In the genomic region with DNA sequence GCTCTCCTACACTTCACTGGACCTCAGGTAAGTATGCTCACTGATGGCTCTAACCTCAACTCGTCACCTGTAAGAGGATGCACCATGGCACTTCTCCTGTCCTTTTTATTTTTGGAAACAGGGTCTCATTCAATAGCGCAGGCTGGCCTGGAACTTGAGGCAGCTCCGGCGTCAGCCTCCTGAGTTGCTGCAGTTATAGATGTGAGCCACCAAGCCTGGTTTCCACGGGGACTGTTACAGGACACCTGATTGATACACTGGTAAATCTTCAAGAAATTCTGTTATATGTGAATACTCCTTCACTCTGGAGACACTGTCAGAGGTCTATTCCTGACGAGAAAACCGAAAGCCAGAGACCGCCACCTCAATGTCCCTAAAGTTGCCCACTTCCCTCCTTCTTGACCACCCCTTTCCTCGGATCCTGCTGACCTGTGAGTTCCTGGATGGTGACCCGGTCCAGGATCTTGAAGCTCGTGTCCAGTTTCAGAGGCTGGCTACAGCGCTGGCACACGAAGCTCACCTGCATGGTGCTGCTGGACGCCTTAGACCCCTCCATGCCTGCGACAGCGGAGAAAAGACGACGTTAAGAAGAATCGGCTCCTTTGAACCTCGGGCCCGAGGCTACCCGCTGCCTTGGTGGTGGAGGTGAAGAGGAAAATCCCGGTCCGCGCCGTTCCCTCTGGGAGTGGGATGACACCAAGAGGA, we compare ENCODE assay signal across 7 mouse cellular contexts. TPM values are rescaled to one million over a fixed set of nuclear protein-coding genes. Genes with fewer than 3 reads are reported as not detected.
A peak's percentile ranks its signal among the peaks of the same experiment; 100 is the strongest.
DNase-seq lines count a peak whose midpoint lies in the region; ATAC-seq and TF ChIP-seq lines count a peak whose summit lies in the region.

No protein-coding gene starts in this region.

- 13% methylated on average over 26 of the region's 26 CpGs for WGBS in forebrain, embryonic 11.5 days
- 8% methylated on average over 26 of the region's 26 CpGs for WGBS in liver, embryonic 14.5 days (ENCODE audit: insufficient replicate concordance)

- H3K27me3 ChIP-seq in testis, adult 2 months (ENCODE audit: control insufficient read depth, insufficient read depth, low read length) = no peaks in the 10 kb centered on the region
- H3K27me3 ChIP-seq in forebrain, embryonic 11.5 days (ENCODE audit: control insufficient read depth, insufficient read depth, low read length) = no peaks in the 10 kb centered on the region
- H3K27me3 ChIP-seq in liver, embryonic 14.5 days (ENCODE audit: control insufficient read depth, insufficient read depth, low read length) = no peaks in the 10 kb centered on the region

- H3K4me3 ChIP-seq in testis, adult 2 months (ENCODE audit: control insufficient read depth, low read depth, low read length) = peak overlapping the region; percentile 93
- peak overlapping the region; percentile 90 for H3K4me3 ChIP-seq in forebrain, embryonic 11.5 days (ENCODE audit: low read depth, low read length)
- peak overlapping the region; percentile 72 to 90 for H3K4me3 ChIP-seq in liver, embryonic 14.5 days (ENCODE audit: insufficient read depth in 1 of 2, low read depth in 2 of 2, low read length in 2 of 2)

- ATAC-seq in forebrain, embryonic 11.5 days (replicated peaks; ENCODE audit: low FRiP score) = no peak
- peak; percentile 60 for ATAC-seq in liver, embryonic 14.5 days (ENCODE audit: insufficient read depth)

- H3K9ac ChIP-seq in forebrain, embryonic 11.5 days (ENCODE audit: low read length) = peak overlapping the region; percentile 82
- H3K9ac ChIP-seq in liver, embryonic 14.5 days (replicated peaks) = peak overlapping the region; percentile 94

- no peak for TF ChIP-seq EP300 in liver, embryonic 14.5 days (IDR thresholded peaks at IDR 0.05; ENCODE audit: low read depth)

- no peak for DNase-seq in testis, postnatal 14 days (ENCODE audit: low spot score)
- no peak for DNase-seq in forebrain, embryonic 11.5 days (ENCODE audit: low spot score)
- no peak for DNase-seq in liver, embryonic 14.5 days (ENCODE audit: low read depth in 3 of 3, low spot score in 3 of 3)
- no peak for DNase-seq in right cerebral cortex, adult 18-20 months
- no peak for DNase-seq in right cerebral cortex, postnatal 25 days
- DNase-seq in thymus, postnatal 0 days (ENCODE audit: low spot score) = no peak

- H3K4me1 ChIP-seq in testis, adult 2 months (ENCODE audit: control insufficient read depth, insufficient read depth, low read length) = peaks cover 8% of the 10 kb centered on the region
- H3K4me1 ChIP-seq in forebrain, embryonic 11.5 days (replicated peaks; ENCODE audit: control insufficient read depth, insufficient read depth, low read length) = peaks cover 8% of the 10 kb centered on the region
- peaks cover 12 to 16% of the 10 kb centered on the region in 2 experiments for H3K4me1 ChIP-seq in liver, embryonic 14.5 days (replicated peaks; ENCODE audit: control insufficient read depth in 2 of 2, insufficient read depth in 2 of 2, low read length in 1 of 2)

- H3K4me2 ChIP-seq in forebrain, embryonic 11.5 days (ENCODE audit: low read depth, low read length, severe bottlenecking) = peak overlapping the region; percentile 99
- H3K4me2 ChIP-seq in liver, embryonic 14.5 days (ENCODE audit: low read depth) = peak overlapping the region; percentile 73

- no peaks in the 10 kb centered on the region for H3K9me3 ChIP-seq in forebrain, embryonic 11.5 days (ENCODE audit: control insufficient read depth, low read length)
- no peaks in the 10 kb centered on the region for H3K9me3 ChIP-seq in liver, embryonic 14.5 days (ENCODE audit: control insufficient read depth, low read length)

- TF ChIP-seq CTCF in testis, adult 2 months (IDR thresholded peaks at IDR 0.05; ENCODE audit: control insufficient read depth, insufficient read depth, insufficient replicate concordance, low read depth, low read length) = no peak
- no peak for TF ChIP-seq CTCF in liver, embryonic 14.5 days (IDR thresholded peaks at IDR 0.05; ENCODE audit: low read depth)

- TF ChIP-seq POLR2A in testis, adult 2 months (IDR thresholded peaks at IDR 0.05; ENCODE audit: control insufficient read depth, low read depth, low read length) = no peak

- peak overlapping the region; percentile 67 for H3K27ac ChIP-seq in testis, adult 2 months (ENCODE audit: control insufficient read depth, insufficient read depth, low read depth, low read length)
- no peak overlapping the region for H3K27ac ChIP-seq in forebrain, embryonic 11.5 days (ENCODE audit: low read depth, low read length)
- H3K27ac ChIP-seq in liver, embryonic 14.5 days = peak overlapping the region; percentile 56

- H3K36me3 ChIP-seq in testis, adult 2 months (ENCODE audit: control insufficient read depth, insufficient read depth, low read length) = no peaks in the 10 kb centered on the region
- H3K36me3 ChIP-seq in forebrain, embryonic 11.5 days (ENCODE audit: control insufficient read depth, insufficient read depth, low read length) = no peaks in the 10 kb centered on the region
- H3K36me3 ChIP-seq in liver, embryonic 14.5 days (replicated peaks; ENCODE audit: control insufficient read depth, insufficient read depth, low read depth) = peaks cover 35% of the 10 kb centered on the region

RNA-seq across cellular contexts. Expression of gene Becn1, which starts 0.6 kb away (rescaled TPM):
- 111 and 116 TPM in 2 replicates for polyA plus RNA-seq in testis, adult 2 months (2012; rRNA removed)
- polyA plus RNA-seq in forebrain, embryonic 11.5 days (2014; fragmentation: Nextera tagmentation; extraction: Ambion mirVana) = 159 and 165 TPM in 2 replicates
- 22.7 and 60.5 TPM in 2 replicates for polyA plus RNA-seq in liver, embryonic 14.5 days (2012; rRNA removed)
- polyA plus RNA-seq in liver, embryonic 14.5 days (2014; fragmentation: Nextera tagmentation; extraction: Ambion mirVana) = 86.2 and 93.6 TPM in 2 replicates
- polyA plus RNA-seq in thymus, postnatal 0 days (2015; fragmentation: Nextera tagmentation; extraction: Ambion mirVana) = 182 and 191 TPM in 2 replicates

RNA-seq across cellular contexts. Expression of gene Psme3, which starts 14.6 kb away (rescaled TPM):
- 59.1 and 74.5 TPM in 2 replicates for polyA plus RNA-seq in testis, adult 2 months (2012; rRNA removed)
- 189 and 193 TPM in 2 replicates for polyA plus RNA-seq in forebrain, embryonic 11.5 days (2014; fragmentation: Nextera tagmentation; extraction: Ambion mirVana)
- polyA plus RNA-seq in liver, embryonic 14.5 days (2012; rRNA removed) = 117 and 123 TPM in 2 replicates
- 135 and 152 TPM in 2 replicates for polyA plus RNA-seq in liver, embryonic 14.5 days (2014; fragmentation: Nextera tagmentation; extraction: Ambion mirVana)
- polyA plus RNA-seq in thymus, postnatal 0 days (2015; fragmentation: Nextera tagmentation; extraction: Ambion mirVana) = 123 and 135 TPM in 2 replicates

RNA-seq across cellular contexts. Expression of gene Coa3, which starts 22.5 kb away (rescaled TPM):
- polyA plus RNA-seq in testis, adult 2 months (2012; rRNA removed) = 46.6 and 62.4 TPM in 2 replicates
- polyA plus RNA-seq in forebrain, embryonic 11.5 days (2014; fragmentation: Nextera tagmentation; extraction: Ambion mirVana) = 179 and 181 TPM in 2 replicates
- 58.7 and 84.8 TPM in 2 replicates for polyA plus RNA-seq in liver, embryonic 14.5 days (2012; rRNA removed)
- polyA plus RNA-seq in liver, embryonic 14.5 days (2014; fragmentation: Nextera tagmentation; extraction: Ambion mirVana) = 109 and 122 TPM in 2 replicates
- 164 and 179 TPM in 2 replicates for polyA plus RNA-seq in thymus, postnatal 0 days (2015; fragmentation: Nextera tagmentation; extraction: Ambion mirVana)

RNA-seq across cellular contexts. Expression of gene Cntd1, which starts 22.6 kb away (rescaled TPM):
- polyA plus RNA-seq in testis, adult 2 months (2012; rRNA removed) = 37.1 and 54.6 TPM in 2 replicates
- polyA plus RNA-seq in forebrain, embryonic 11.5 days (2014; fragmentation: Nextera tagmentation; extraction: Ambion mirVana) = 1.3 and 2.0 TPM in 2 replicates
- 0.44 and 0.68 TPM in 2 replicates for polyA plus RNA-seq in liver, embryonic 14.5 days (2012; rRNA removed)
- polyA plus RNA-seq in liver, embryonic 14.5 days (2014; fragmentation: Nextera tagmentation; extraction: Ambion mirVana) = 0.44 and 0.72 TPM in 2 replicates
- polyA plus RNA-seq in thymus, postnatal 0 days (2015; fragmentation: Nextera tagmentation; extraction: Ambion mirVana) = 1.3 and 1.9 TPM in 2 replicates

RNA-seq across cellular contexts. Expression of gene Aoc2, which starts 23.4 kb away (rescaled TPM):
- polyA plus RNA-seq in testis, adult 2 months (2012; rRNA removed) = 4.7 TPM in 2 replicates
- polyA plus RNA-seq in forebrain, embryonic 11.5 days (2014; fragmentation: Nextera tagmentation; extraction: Ambion mirVana) = 2.8 and 3.1 TPM in 2 replicates
- polyA plus RNA-seq in liver, embryonic 14.5 days (2012; rRNA removed) = 4.6 and 4.7 TPM in 2 replicates
- polyA plus RNA-seq in liver, embryonic 14.5 days (2014; fragmentation: Nextera tagmentation; extraction: Ambion mirVana) = 0.97 and 1.0 TPM in 2 replicates
- 0.76 and 1.0 TPM in 2 replicates for polyA plus RNA-seq in thymus, postnatal 0 days (2015; fragmentation: Nextera tagmentation; extraction: Ambion mirVana)
